ENCODE assay signal across 8 mouse cellular contexts in genomic region chr12:80945334-80945995, GRCm38 (mm10). TPM values are rescaled to one million over a fixed set of nuclear protein-coding genes. Genes with fewer than 3 reads are reported as not detected.
DNase-seq lines count a peak whose midpoint lies in the region; ATAC-seq and TF ChIP-seq lines count a peak whose summit lies in the region.

Gene Srsf5 (plus strand): TSS chr12:80945504.

- peak; percentile 56; the same call in 1 of the 2 replicates for TF ChIP-seq POLR2A in brain, embryonic 14.5 days (IDR thresholded peaks at IDR 0.05; ENCODE audit: borderline replicate concordance, extremely low read depth, insufficient read depth, insufficient read length, poor library complexity, severe bottlenecking)
- TF ChIP-seq POLR2A in liver, adult 2 months (IDR thresholded peaks at IDR 0.05; ENCODE audit: extremely low read depth, insufficient read depth, low read length) = peak; percentile 94
- TF ChIP-seq POLR2A in myocyte (IDR thresholded peaks at IDR 0.05; ENCODE audit: insufficient read length, low read depth) = peak; percentile 95

- peak; percentile 89 for ATAC-seq in heart, embryonic 11.5 days (replicated peaks; ENCODE audit: insufficient number of reproducible peaks, low FRiP score, low TSS enrichment)
- peak; percentile 94 for ATAC-seq in kidney, embryonic 16.5 days (ENCODE audit: low FRiP score, low TSS enrichment)

- under 1% methylated on average over 51 of the region's 57 CpGs for WGBS in heart, embryonic 11.5 days (ENCODE audit: insufficient replicate concordance)
- WGBS in kidney, embryonic 16.5 days = 0% methylated on average over 57 of the region's 57 CpGs
- WGBS in liver, adult 2 months = under 1% methylated on average over 57 of the region's 57 CpGs

- H3K9me3 ChIP-seq in erythroblast, embryonic 14.5 days (ENCODE audit: control insufficient read depth, low read length) = peaks cover 11% of the 10 kb centered on the region
- no peaks in the 10 kb centered on the region for H3K9me3 ChIP-seq in heart, embryonic 11.5 days (replicated peaks; ENCODE audit: control insufficient read depth, low read length)
- no peaks in the 10 kb centered on the region for H3K9me3 ChIP-seq in kidney, embryonic 16.5 days (ENCODE audit: low read length)

- DNase-seq in brain, embryonic 14.5 days (ENCODE audit: low read depth) = peak; percentile 99
- peak; percentile 89 for DNase-seq in liver, adult 2 months (ENCODE audit: extremely low read depth, low read depth, low spot score)
- peak; percentile 98 for DNase-seq in splenic B cell, adult 2 months (ENCODE audit: low read depth, low spot score)

- peak within 1 kb of the TSS; percentile 100 for H3K9ac ChIP-seq in heart, embryonic 11.5 days (ENCODE audit: low read depth, low read length)
- peak within 1 kb of the TSS; percentile 97 for H3K9ac ChIP-seq in kidney, embryonic 16.5 days (replicated peaks; ENCODE audit: low read length)
- H3K9ac ChIP-seq in liver, adult 2 months (ENCODE audit: low read depth, low read length) = peak within 1 kb of the TSS; percentile 97

- H3K27ac ChIP-seq in heart, embryonic 11.5 days (ENCODE audit: low read depth, low read length) = peak within 1 kb of the TSS; percentile 98
- peak within 1 kb of the TSS; percentile 97 for H3K27ac ChIP-seq in kidney, embryonic 16.5 days (ENCODE audit: low read length)
- peak within 1 kb of the TSS; percentile 96 for H3K27ac ChIP-seq in liver, adult 2 months (replicated peaks; ENCODE audit: insufficient read depth, low read depth, low read length)

- TF ChIP-seq CTCF in C2C12 (IDR thresholded peaks at IDR 0.05; ENCODE audit: control insufficient read depth, insufficient read depth, insufficient read length) = no peak
- peak; percentile 49; the same call in 1 of the 2 replicates for TF ChIP-seq CTCF in brain, embryonic 14.5 days (IDR thresholded peaks at IDR 0.05; ENCODE audit: borderline replicate concordance, extremely low read depth, insufficient read depth, insufficient read length)
- peak; percentile 33; the same call in 1 of the 2 replicates for TF ChIP-seq CTCF in liver, adult 2 months (IDR thresholded peaks at IDR 0.05; ENCODE audit: low read depth, low read length)

- H3K4me3 ChIP-seq in C2C12 (ENCODE audit: insufficient read depth, poor library complexity, severe bottlenecking) (peak within 1 kb of the TSS; percentile 98), myocyte (peak within 1 kb of the TSS; percentile 94)
- H3K4me3 ChIP-seq in erythroblast, embryonic 14.5 days (replicated peaks) = peak within 1 kb of the TSS; percentile 79
- H3K4me3 ChIP-seq in heart, embryonic 11.5 days (ENCODE audit: low read depth, low read length) = peak within 1 kb of the TSS; percentile 99
- H3K4me3 ChIP-seq in kidney, embryonic 16.5 days (ENCODE audit: low read length) = peak within 1 kb of the TSS; percentile 82
- H3K4me3 ChIP-seq in liver, adult 2 months (ENCODE audit: insufficient read depth, low read depth, low read length) = peak within 1 kb of the TSS; percentile 93

- H3K27me3 ChIP-seq in C2C12 (ENCODE audit: control insufficient read depth, insufficient read depth, insufficient read length) = no peaks in the 10 kb centered on the region
- no peaks in the 10 kb centered on the region for H3K27me3 ChIP-seq in erythroblast, embryonic 14.5 days (ENCODE audit: control insufficient read depth)
- H3K27me3 ChIP-seq in heart, embryonic 11.5 days (ENCODE audit: control insufficient read depth, insufficient read depth, low read length) = no peaks in the 10 kb centered on the region
- no peaks in the 10 kb centered on the region for H3K27me3 ChIP-seq in kidney, embryonic 16.5 days (ENCODE audit: insufficient read depth, low read length)
- H3K27me3 ChIP-seq in liver, adult 2 months (ENCODE audit: control insufficient read depth, insufficient read depth, low read length) = no peaks in the 10 kb centered on the region
- H3K27me3 ChIP-seq in myocyte (ENCODE audit: control insufficient read depth, insufficient read depth, insufficient read length) = no peaks in the 10 kb centered on the region
- H3K27me3 ChIP-seq in splenic B cell, adult 2 months (ENCODE audit: control insufficient read depth, insufficient read depth, low read length, poor library complexity, severe bottlenecking) = no peaks in the 10 kb centered on the region

- H3ac ChIP-seq in C2C12 (ENCODE audit: control insufficient read depth, insufficient read length, low read depth) (peak within 1 kb of the TSS; percentile 82), myocyte (ENCODE audit: control insufficient read depth, insufficient read length) (peak within 1 kb of the TSS; percentile 70)

- H3K79me3 ChIP-seq in C2C12 (ENCODE audit: low read depth) = peaks cover 42% of the 10 kb centered on the region

- peaks cover 40% of the 10 kb centered on the region for H3K36me3 ChIP-seq in C2C12 (ENCODE audit: control insufficient read depth, insufficient read depth)
- H3K36me3 ChIP-seq in erythroblast, embryonic 14.5 days (ENCODE audit: control insufficient read depth) = peaks cover 60% of the 10 kb centered on the region
- H3K36me3 ChIP-seq in heart, embryonic 11.5 days (ENCODE audit: control insufficient read depth, insufficient read depth, low read length) = peaks cover 19% of the 10 kb centered on the region
- H3K36me3 ChIP-seq in kidney, embryonic 16.5 days (ENCODE audit: insufficient read depth, low read length) = peaks cover 26% of the 10 kb centered on the region
- H3K36me3 ChIP-seq in liver, adult 2 months (ENCODE audit: control insufficient read depth, insufficient read depth, low read length) = peaks cover 32% of the 10 kb centered on the region
- H3K36me3 ChIP-seq in myocyte (ENCODE audit: control insufficient read depth, insufficient read depth) = peaks cover 37% of the 10 kb centered on the region
- peaks cover 23% of the 10 kb centered on the region for H3K36me3 ChIP-seq in splenic B cell, adult 2 months (ENCODE audit: control insufficient read depth, insufficient read depth, low read length, poor library complexity, severe bottlenecking)

- H3K4me1 ChIP-seq in erythroblast, embryonic 14.5 days (ENCODE audit: control insufficient read depth) = peaks cover 70% of the 10 kb centered on the region
- H3K4me1 ChIP-seq in heart, embryonic 11.5 days (ENCODE audit: control insufficient read depth, insufficient read depth, low read length) = peaks cover 7% of the 10 kb centered on the region; the same call in 1 of the 2 replicates
- H3K4me1 ChIP-seq in kidney, embryonic 16.5 days (ENCODE audit: insufficient read depth, low read length) = peaks cover 16% of the 10 kb centered on the region
- H3K4me1 ChIP-seq in liver, adult 2 months (ENCODE audit: control insufficient read depth, insufficient read depth, low read length) = peaks cover 15% of the 10 kb centered on the region

- peak within 1 kb of the TSS; percentile 71 for H3K4me2 ChIP-seq in heart, embryonic 11.5 days
- H3K4me2 ChIP-seq in kidney, embryonic 16.5 days (replicated peaks; ENCODE audit: low read depth, low read length) = peak within 1 kb of the TSS; percentile 76
- H3K4me2 ChIP-seq in myocyte (ENCODE audit: low read depth) = peak within 1 kb of the TSS; percentile 74

- H3K79me2 ChIP-seq in C2C12 (ENCODE audit: control insufficient read depth, insufficient read depth) (peaks cover 51% of the 10 kb centered on the region), myocyte (ENCODE audit: control insufficient read depth, insufficient read depth) (peaks cover 38% of the 10 kb centered on the region)
- peaks cover 15% of the 10 kb centered on the region for H3K79me2 ChIP-seq in liver, adult 2 months (ENCODE audit: control insufficient read depth, insufficient read depth, low read length)

TF ChIP-seq in C2C12, 6 proteins besides CTCF, POLR2A, EP300 and RAD21:
- TF ChIP-seq MYOG (IDR thresholded peaks at IDR 0.05; ENCODE audit: control insufficient read depth, extremely low read depth, insufficient read length) (no peak), CEBPB (IDR thresholded peaks at IDR 0.05; ENCODE audit: low read depth) (no peak), USF1 (IDR thresholded peaks at IDR 0.05; ENCODE audit: low read depth) (no peak), MAX (IDR thresholded peaks at IDR 0.05) (no peak), MYOD1 (IDR thresholded peaks at IDR 0.05; ENCODE audit: control insufficient read depth, insufficient read length, low read depth) (no peak), FOSL1 (IDR thresholded peaks at IDR 0.05; ENCODE audit: insufficient read depth, low read length, poor library complexity, severe bottlenecking) (no peak)

TF ChIP-seq in myocyte, 11 proteins besides CTCF, POLR2A, EP300 and RAD21:
- no peak for TF ChIP-seq MAX (IDR thresholded peaks at IDR 0.05; ENCODE audit: low read depth)
- TF ChIP-seq CEBPB (IDR thresholded peaks at IDR 0.05; ENCODE audit: insufficient read depth, poor library complexity, severe bottlenecking) = no peak
- no peak for TF ChIP-seq TCF12 (IDR thresholded peaks at IDR 0.05; ENCODE audit: insufficient read depth, poor library complexity, severe bottlenecking)
- TF ChIP-seq POLR2AphosphoS2 (IDR thresholded peaks at IDR 0.05; ENCODE audit: insufficient read length, low read depth) = peak; percentile 97
- TF ChIP-seq MYOG (IDR thresholded peaks at IDR 0.05; ENCODE audit: control insufficient read depth in 1 of 3, insufficient read depth in 1 of 3, insufficient read length in 2 of 3, low read depth in 2 of 3) = peak in 1 of 3 experiments; percentile 16
- TF ChIP-seq REST (IDR thresholded peaks at IDR 0.05; ENCODE audit: insufficient read depth, insufficient read length) = peak; percentile 31
- no peak for TF ChIP-seq USF1 (IDR thresholded peaks at IDR 0.05; ENCODE audit: low read depth)

RNA-seq across cellular contexts. Expression of gene Srsf5, which starts in this region (rescaled TPM):
- polyA plus RNA-seq in C2C12 (2012; fragmentation: generic; extraction: Trizol) (113 TPM), myocyte (2012; fragmentation: generic; extraction: Trizol) (123 TPM)
- 544 and 552 TPM in 2 replicates for polyA plus RNA-seq in brain, embryonic 14.5 days (2012; rRNA removed)
- 13.0 and 19.7 TPM in 2 replicates for polyA plus RNA-seq in erythroblast, embryonic 14.5 days (2012)
- 215 and 316 TPM in 2 replicates for polyA plus RNA-seq in heart, embryonic 11.5 days (2014; fragmentation: Nextera tagmentation; extraction: Ambion mirVana)
- polyA plus RNA-seq in kidney, embryonic 16.5 days (2015; fragmentation: Nextera tagmentation; extraction: Ambion mirVana) = 513 and 576 TPM in 2 replicates
- 232 and 331 TPM in 2 replicates for total RNA-seq in liver, adult 2 months (2014; rRNA removed)
- polyA plus RNA-seq in liver, adult 2 months (2012; rRNA removed) = 198 and 238 TPM in 2 replicates

Comparison
In these comparisons a context has a peak if more than half of its experiments do, and no peak if none do; other contexts are left out.
1. Peak in every context shown above with its lines: DNase-seq, ATAC-seq, H3K4me3 ChIP-seq and H3K27ac ChIP-seq.